ENCODE assay signal across 25 mouse cellular contexts in the genomic region with DNA sequence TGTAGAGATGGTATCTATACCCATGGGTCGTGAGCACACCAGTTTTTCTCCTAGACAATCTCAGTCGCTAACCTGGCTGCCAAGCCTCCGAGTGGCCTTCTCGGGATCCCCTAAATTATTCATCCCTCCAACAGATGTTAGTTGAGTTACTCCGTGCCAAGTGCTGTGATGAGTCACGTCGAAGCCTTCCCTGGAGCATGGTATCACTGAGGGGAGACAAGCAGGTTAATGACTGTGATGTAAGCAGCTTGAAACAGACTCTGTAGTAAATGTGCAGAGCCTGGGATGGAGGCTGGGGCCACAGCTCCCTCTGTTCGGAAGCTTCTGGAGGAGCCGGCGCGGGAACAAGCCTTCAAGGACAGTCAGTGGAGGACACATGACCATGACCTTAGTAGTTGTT. TPM values are rescaled to one million over a fixed set of nuclear protein-coding genes. Genes with fewer than 3 reads are reported as not detected.
DNase-seq lines count a peak whose midpoint lies in the region; ATAC-seq and TF ChIP-seq lines count a peak whose summit lies in the region.
"Had no signal": no experiment of that assay in that cellular context is flagged by ENCODE, and none has a peak within 500 bp of the region (broad histone marks: within the 10 kb centered on the region; RNA-seq: fewer than 3 reads in every experiment).

No protein-coding gene starts in this region.

- H3K9ac ChIP-seq in heart, postnatal 0 days (replicated peaks; ENCODE audit: low read depth, low read length) = no peak overlapping the region
- no peak overlapping the region for H3K9ac ChIP-seq in heart, embryonic 12.5 days
- H3K9ac ChIP-seq: embryonic facial prominence, embryonic 13.5 days; hindbrain, embryonic 13.5 days; limb, embryonic 13.5 days; liver, embryonic 13.5 days; lung, embryonic 15.5 days had no signal

- TF ChIP-seq EP300 in heart, postnatal 0 days (IDR thresholded peaks at IDR 0.05; ENCODE audit: low read depth) = no peak

- no peak overlapping the region for H3K4me2 ChIP-seq in heart, postnatal 0 days (ENCODE audit: low read depth, low read length)
- H3K4me2 ChIP-seq in heart, embryonic 12.5 days = no peak overlapping the region
- H3K4me2 ChIP-seq: embryonic facial prominence, embryonic 13.5 days; hindbrain, embryonic 13.5 days; limb, embryonic 13.5 days; liver, embryonic 13.5 days; lung, embryonic 15.5 days had no signal

- H3K36me3 ChIP-seq in heart, postnatal 0 days (replicated peaks; ENCODE audit: control insufficient read depth, insufficient read depth, low read length) = no peaks in the 10 kb centered on the region
- H3K36me3 ChIP-seq in heart, embryonic 12.5 days = no peaks in the 10 kb centered on the region
- no peaks in the 10 kb centered on the region for H3K36me3 ChIP-seq in hindbrain, embryonic 10.5 days
- H3K36me3 ChIP-seq: embryonic facial prominence, embryonic 13.5 days; heart, embryonic 10.5 days; hindbrain, embryonic 13.5 days; limb, embryonic 13.5 days; liver, embryonic 13.5 days; lung, embryonic 15.5 days had no signal

- 73% methylated on average over 11 of the region's 11 CpGs for WGBS in heart, postnatal 0 days
- WGBS in heart, embryonic 12.5 days = 75% methylated on average over 11 of the region's 11 CpGs
- WGBS in hindbrain, embryonic 10.5 days = 92% methylated on average over 11 of the region's 11 CpGs

- no peak overlapping the region for H3K4me3 ChIP-seq in heart, postnatal 0 days (ENCODE audit: low read depth, low read length)
- no peak overlapping the region for H3K4me3 ChIP-seq in heart, embryonic 12.5 days
- H3K4me3 ChIP-seq in hindbrain, embryonic 10.5 days = no peak overlapping the region
- H3K4me3 ChIP-seq: embryonic facial prominence, embryonic 13.5 days; heart, embryonic 10.5 days; hindbrain, embryonic 13.5 days; limb, embryonic 13.5 days; liver, embryonic 13.5 days; lung, embryonic 15.5 days had no signal

- no peaks in the 10 kb centered on the region for H3K4me1 ChIP-seq in heart, postnatal 0 days (ENCODE audit: control insufficient read depth, insufficient read depth)
- no peaks in the 10 kb centered on the region for H3K4me1 ChIP-seq in heart, embryonic 12.5 days (replicated peaks)
- H3K4me1 ChIP-seq in hindbrain, embryonic 10.5 days (replicated peaks) = peaks cover 8% of the 10 kb centered on the region
- H3K4me1 ChIP-seq: limb, embryonic 13.5 days; liver, embryonic 13.5 days; lung, embryonic 15.5 days had no signal

- ATAC-seq in heart, postnatal 0 days (ENCODE audit: insufficient read depth, low read depth) = 0 out of 2 replicates have a peak, but pooled peaks have one; percentile 6
- ATAC-seq in heart, embryonic 12.5 days (ENCODE audit: insufficient number of reproducible peaks, low FRiP score) = no peak
- ATAC-seq: activated CD4-positive, CD25-positive, alpha-beta regulatory T cell, adult 4 months; forebrain, embryonic 14.5 days; inflammation-experienced regulatory T-cells, adult 6 months had no signal

- H3K27ac ChIP-seq in heart, postnatal 0 days (ENCODE audit: low read depth) = no peak overlapping the region
- H3K27ac ChIP-seq in heart, embryonic 12.5 days (ENCODE audit: poor library complexity, severe bottlenecking) = no peak overlapping the region
- no peak overlapping the region for H3K27ac ChIP-seq in hindbrain, embryonic 10.5 days
- H3K27ac ChIP-seq: embryonic facial prominence, embryonic 13.5 days; heart, embryonic 10.5 days; hindbrain, embryonic 13.5 days; limb, embryonic 13.5 days; liver, embryonic 13.5 days; lung, embryonic 15.5 days had no signal

- no peak for TF ChIP-seq CTCF in heart, postnatal 0 days (IDR thresholded peaks at IDR 0.05; ENCODE audit: low read depth)

- no peaks in the 10 kb centered on the region for H3K27me3 ChIP-seq in heart, postnatal 0 days (ENCODE audit: control insufficient read depth, insufficient read depth, low read length)
- H3K27me3 ChIP-seq in heart, embryonic 12.5 days (replicated peaks) = no peaks in the 10 kb centered on the region
- no peaks in the 10 kb centered on the region; the same call in 1 of the 2 replicates for H3K27me3 ChIP-seq in hindbrain, embryonic 10.5 days (ENCODE audit: insufficient read depth, poor library complexity, severe bottlenecking)
- H3K27me3 ChIP-seq: hindbrain, embryonic 13.5 days; limb, embryonic 13.5 days; liver, embryonic 13.5 days; lung, embryonic 15.5 days had no signal

- DNase-seq in heart, postnatal 0 days (ENCODE audit: low spot score) = no peak
- DNase-seq in right cerebral cortex, postnatal 25 days = peak; percentile 28
- DNase-seq in right cerebral cortex, postnatal 4 days = no peak
- DNase-seq in adrenal gland, adult 8-10 months = peak; percentile 81
- DNase-seq in gastrocnemius, postnatal 10 days = no peak
- no peak for DNase-seq in hindbrain, embryonic 10.5 days (ENCODE audit: low spot score)
- DNase-seq: cerebellum, adult 11 months; cerebellum, postnatal 14 days; heart, postnatal 14 days; kidney, adult 2 months; kidney, postnatal 14 days; layer of hippocampus, adult 9-11 months; liver, embryonic 13.5 days; lung, postnatal 4 days; spleen, adult 18-20 months; thymus, postnatal 4 days had no signal

- H3K9me3 ChIP-seq in heart, postnatal 0 days (replicated peaks; ENCODE audit: control insufficient read depth, low read length) = no peaks in the 10 kb centered on the region
- H3K9me3 ChIP-seq in heart, embryonic 12.5 days (replicated peaks) = no peaks in the 10 kb centered on the region
- H3K9me3 ChIP-seq in hindbrain, embryonic 10.5 days = no peaks in the 10 kb centered on the region
- H3K9me3 ChIP-seq: embryonic facial prominence, embryonic 13.5 days; heart, embryonic 10.5 days; hindbrain, embryonic 13.5 days; limb, embryonic 13.5 days; liver, embryonic 13.5 days; lung, embryonic 15.5 days had no signal

RNA-seq across cellular contexts. Expression of a gene that starts 42.9 kb away (rescaled TPM):
- total RNA-seq in heart, postnatal 0 days (2014; rRNA removed; ENCODE audit: low replicate concordance) = 38.0 and 41.9 TPM in 2 replicates
- polyA plus RNA-seq in heart, postnatal 0 days (2015; fragmentation: Nextera tagmentation; extraction: Ambion mirVana) = 49.4 and 52.8 TPM in 2 replicates
- polyA plus RNA-seq in heart, embryonic 12.5 days (2016; fragmentation: Nextera tagmentation; extraction: Ambion mirVana) = 106 and 108 TPM in 2 replicates
- total RNA-seq in adrenal gland, adult 8-10 months (2022) = 100 to 1,000 TPM in 1 of 4 experiments, 10 to 100 TPM in 3; 67.5 to 117 (median 80.3) TPM
- 10 to 100 TPM; 79.9 to 99.8 TPM for total RNA-seq in gastrocnemius, postnatal 10 days (2021)
- 71.0 and 72.2 TPM in 2 replicates for polyA plus RNA-seq in hindbrain, embryonic 10.5 days (2016; fragmentation: Nextera tagmentation; extraction: Ambion mirVana)

RNA-seq across cellular contexts. Expression of a gene that starts 44.2 kb away (rescaled TPM):
- total RNA-seq in heart, postnatal 0 days (2014; rRNA removed; ENCODE audit: low replicate concordance) = 0.58 and 0.92 TPM in 2 replicates
- polyA plus RNA-seq in heart, postnatal 0 days (2015; fragmentation: Nextera tagmentation; extraction: Ambion mirVana) = 4.3 and 4.5 TPM in 2 replicates
- 3.6 and 4.9 TPM in 2 replicates for polyA plus RNA-seq in heart, embryonic 12.5 days (2016; fragmentation: Nextera tagmentation; extraction: Ambion mirVana)
- total RNA-seq in adrenal gland, adult 8-10 months (2022) = 10 to 100 TPM in 2 of 4 experiments, 1 to 10 TPM in 2; 4.6 to 10.7 (median 7.6) TPM
- total RNA-seq in gastrocnemius, postnatal 10 days (2021) = 1 to 10 TPM; 1.6 to 2.3 TPM
- polyA plus RNA-seq in hindbrain, embryonic 10.5 days (2016; fragmentation: Nextera tagmentation; extraction: Ambion mirVana) = 4.4 and 7.5 TPM in 2 replicates
- polyA plus RNA-seq: activated CD4-positive, CD25-positive, alpha-beta regulatory T cell, adult 4 months; inflammation-experienced regulatory T-cells, adult 6 months had no signal

Comparison
In these comparisons a context has a peak if more than half of its experiments do, and no peak if none do; other contexts are left out.
1. DNase-seq: peak in right cerebral cortex, postnatal 25 days (single experiment) and adrenal gland, adult 8-10 months (single experiment); none in heart, postnatal 0 days (single experiment), right cerebral cortex, postnatal 4 days (single experiment), gastrocnemius, postnatal 10 days (single experiment) and hindbrain, embryonic 10.5 days (single experiment).